Mouse (Mus musculus): Measurements from ENCODE around the gene Tmco1.

GRCm38 (mm10) chr1:167289567-167290262, 18.5 kb upstream of the Tmco1 start:
- TF ChIP-seq CTCF (IDR thresholded peaks at IDR 0.05; ENCODE audit: low read depth, low read length) (no peak), EP300 (IDR thresholded peaks at IDR 0.05; ENCODE audit: insufficient read depth, low read depth, low read length) (peak; percentile 89), POLR2A (IDR thresholded peaks at IDR 0.05; ENCODE audit: insufficient read depth, low read length) (no peak)

Measured in ES-Bruce4 (cell line).